Mouse (Mus musculus): Measurements from ENCODE around the gene Mrgpra2a. TPM values are rescaled to one million over a fixed set of nuclear protein-coding genes. Genes with fewer than 3 reads are reported as not detected.

The Mrgpra2a gene
- polyA plus RNA-seq, 1 experiment from 2014 or later, result not detected

Other genes with a start within 250 kb of the Mrgpra2a start
- not detected in 2 replicates for gene Mrgpra6, start 247.2 kb downstream of the Mrgpra2a start, polyA plus RNA-seq (2015; fragmentation: Nextera tagmentation; extraction: Ambion mirVana)
- gene Mrgpra9, start 199.3 kb downstream of the Mrgpra2a start, polyA plus RNA-seq (2015; fragmentation: Nextera tagmentation; extraction: Ambion mirVana), result not detected in 2 replicates
- gene Mrgpra1, start 97.9 kb downstream of the Mrgpra2a start, polyA plus RNA-seq (2015; fragmentation: Nextera tagmentation; extraction: Ambion mirVana), result not detected in 2 replicates
- gene Mrgpra2b, start 76.7 kb upstream of the Mrgpra2a start, polyA plus RNA-seq (2015; fragmentation: Nextera tagmentation; extraction: Ambion mirVana), result not detected in 2 replicates
- not detected in 2 replicates for gene Mrgpra3, start 149.2 kb upstream of the Mrgpra2a start, polyA plus RNA-seq (2015; fragmentation: Nextera tagmentation; extraction: Ambion mirVana)

All from heart, embryonic 13.5 days (tissue).